Mouse (Mus musculus) right cerebral cortex, adult 18-20 months (tissue): ENCODE results near the gene Cbarp.
"Not testable (repeated sequence)": the region's sequence is repeated elsewhere in the genome, so short reads cannot be mapped to it uniquely, and the experiment has no call there.

ENCODE experiments used
- DNase-seq: peaks from one replicate; pipeline ENCODE4 v3.0.0; 2022; ENCODE audit warnings: mixed read lengths

Cbarp gene

GRCm38 (mm10) chr10:80169651-80170050 is 29.0 kb upstream of the Cbarp start:
- no peak for DNase-seq

- no peak for DNase-seq
Measured at GRCm38 (mm10) chr10:80169070-80169469, 28.4 kb upstream of the Cbarp start.

DNA sequence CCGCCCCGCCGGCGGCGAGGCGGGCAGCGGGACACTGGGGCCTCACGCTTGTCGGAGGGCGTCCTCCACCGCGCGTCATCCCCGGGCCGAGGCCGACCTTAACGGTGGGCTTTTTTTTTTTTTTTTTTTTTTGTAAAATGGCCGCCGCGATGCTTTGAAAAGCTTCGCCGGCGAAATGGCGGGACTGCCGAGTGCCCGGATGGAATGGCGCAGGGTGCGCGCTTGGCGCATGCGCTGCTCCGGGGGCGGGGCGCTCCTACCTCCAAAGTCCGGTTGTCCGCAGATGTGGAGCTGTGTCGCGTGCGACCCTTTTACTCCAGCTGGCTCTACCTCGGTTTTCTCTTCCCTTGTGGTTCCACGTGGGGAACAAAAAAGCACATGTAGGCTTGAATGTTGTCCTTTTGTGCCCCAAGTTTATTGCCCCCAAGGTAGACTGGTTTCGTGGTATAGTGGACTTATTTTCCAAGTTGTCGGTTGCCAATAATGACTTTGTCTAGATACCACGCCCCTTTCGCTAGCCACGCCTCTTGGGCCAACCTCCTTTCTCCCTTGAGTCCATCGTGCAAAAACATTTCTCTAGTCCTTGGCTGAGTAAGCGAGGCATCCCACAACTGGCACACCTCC is 27.5 kb upstream of the Cbarp start:
- peak; percentile 92 for DNase-seq

DNA sequence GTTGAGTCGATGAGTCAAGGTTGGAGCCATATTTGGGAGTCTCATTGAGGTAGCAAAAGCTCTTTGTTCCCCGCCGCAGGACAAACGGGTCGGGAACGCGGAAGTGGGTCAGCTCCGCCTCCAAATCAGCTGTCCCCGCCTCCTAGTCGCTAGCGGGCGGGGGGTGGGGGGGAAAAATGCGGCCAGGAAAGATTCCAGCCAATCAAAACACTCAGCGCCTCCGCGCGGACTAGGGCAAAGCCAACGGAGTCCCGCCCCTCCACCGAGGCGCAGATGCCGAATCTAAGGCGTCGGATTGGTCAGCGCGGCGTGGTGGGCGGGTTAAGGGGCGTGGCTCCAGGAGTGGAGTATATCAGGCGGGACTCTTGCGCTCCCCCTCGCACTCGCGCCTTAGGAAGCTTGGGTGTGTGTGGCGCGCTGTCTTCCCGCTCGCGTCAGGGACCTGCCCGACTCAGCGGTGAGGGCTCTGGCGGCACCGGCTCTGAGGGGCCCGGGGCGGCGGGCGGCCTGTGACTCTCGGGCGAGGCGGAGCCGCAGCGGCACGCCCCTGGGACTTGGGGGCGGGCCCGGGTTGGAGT is 26.9 kb upstream of the Cbarp start:
- peak; percentile 98 for DNase-seq

DNA sequence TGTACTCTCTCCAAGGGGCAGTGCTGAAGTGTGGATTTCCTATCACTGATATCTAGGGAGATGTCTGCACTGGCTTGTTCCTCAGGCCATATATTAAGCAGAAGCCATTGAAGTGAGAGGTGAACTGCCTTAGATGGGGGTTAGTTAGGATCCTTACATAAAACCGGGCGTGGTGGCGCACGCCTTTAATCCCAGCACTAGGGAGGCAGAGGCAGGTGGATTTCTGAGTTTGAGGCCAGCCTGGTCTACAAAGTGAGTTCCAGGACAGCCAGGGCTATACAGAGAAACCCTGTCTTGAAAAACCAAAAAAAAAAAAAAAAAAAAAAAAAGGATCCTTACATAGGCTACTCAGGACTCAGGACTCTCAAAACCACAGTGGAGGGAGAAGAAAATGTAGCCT is 25.5 kb upstream of the Cbarp start:
- DNase-seq: not testable (repeated sequence)

DNA sequence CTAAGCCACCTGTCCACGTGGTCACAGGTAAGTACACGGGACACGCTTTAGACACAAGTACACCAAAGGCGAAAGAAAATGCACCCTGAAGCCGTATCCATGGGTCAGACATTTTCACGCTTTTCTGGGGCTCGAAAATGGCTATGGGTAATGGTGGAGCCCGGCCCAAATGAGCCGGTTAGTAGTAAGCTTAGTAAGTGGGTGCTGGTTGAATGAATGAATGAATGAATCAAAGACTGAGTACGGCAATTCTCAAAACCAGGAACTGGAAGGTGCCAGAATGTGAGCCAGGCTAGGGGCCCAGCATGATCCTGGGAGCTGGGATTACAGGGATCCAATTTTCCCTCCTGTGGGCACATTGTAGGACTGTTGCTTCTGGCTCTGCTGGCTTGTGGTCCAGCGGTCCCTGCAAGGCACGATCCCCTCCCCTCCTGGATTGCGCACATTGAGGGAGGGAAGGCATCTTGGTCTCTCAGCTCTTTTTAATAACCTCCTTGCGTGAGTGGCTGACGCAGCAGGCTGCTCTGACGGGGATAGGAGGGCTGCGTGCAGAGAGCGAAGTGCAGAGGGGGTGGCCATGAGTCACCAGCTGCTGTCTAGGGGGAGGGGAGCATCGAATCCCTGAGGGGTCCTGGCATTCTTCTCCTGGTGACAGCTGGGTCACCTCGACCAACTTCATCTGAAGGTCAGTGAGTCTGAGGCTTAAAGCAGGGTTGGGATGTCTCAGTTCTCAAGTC is 24.9 kb upstream of the Cbarp start, which contains the start of gene Cirbp:
Cirbp (plus strand) TSS at position 594 of the 737 bp plus-strand sequence.
- peak; percentile 88 for DNase-seq

- DNase-seq: peak; percentile 96
Measured at GRCm38 (mm10) chr10:80164998-80165344, 24.3 kb upstream of the Cbarp start.

DNA sequence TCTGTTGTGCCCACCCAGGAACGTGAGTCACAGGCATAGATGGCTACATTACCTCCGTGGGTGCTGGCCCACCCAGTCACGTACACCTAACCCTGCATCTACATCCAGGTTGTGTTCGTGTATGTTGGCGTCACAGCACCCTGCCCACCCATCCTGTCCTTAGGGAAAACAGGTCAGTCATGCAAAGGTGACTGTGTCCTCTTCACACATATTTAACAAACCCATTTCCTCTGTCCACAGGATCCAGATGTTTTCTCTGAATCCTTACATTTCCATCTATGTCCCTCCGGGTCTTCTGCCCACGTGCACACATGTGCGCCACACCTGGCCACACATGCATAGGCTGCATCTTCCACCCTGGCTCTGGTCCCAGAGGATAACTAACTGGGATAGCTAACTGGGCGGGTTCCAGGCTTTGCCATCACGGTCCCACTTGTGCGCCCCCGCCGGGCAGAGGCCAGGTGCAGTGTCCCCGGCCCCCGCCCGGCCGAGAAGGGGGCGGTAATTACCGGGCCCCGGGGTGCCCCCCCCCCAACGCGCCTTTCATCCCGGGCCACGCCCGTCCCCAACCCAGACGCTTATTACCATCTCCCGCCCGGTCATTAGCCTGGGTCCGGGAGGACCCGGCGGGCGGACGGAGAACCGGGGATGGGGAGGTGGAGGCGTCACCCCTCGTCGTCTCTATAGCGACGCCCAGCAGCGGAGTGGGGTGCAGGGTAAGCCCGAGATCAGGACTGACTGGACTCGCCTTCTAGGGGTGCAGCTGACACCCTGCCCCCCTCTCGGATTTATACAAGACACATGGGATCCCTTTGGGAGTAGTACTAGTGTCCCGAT is 23.7 kb upstream of the Cbarp start:
- no peak for DNase-seq

DNA sequence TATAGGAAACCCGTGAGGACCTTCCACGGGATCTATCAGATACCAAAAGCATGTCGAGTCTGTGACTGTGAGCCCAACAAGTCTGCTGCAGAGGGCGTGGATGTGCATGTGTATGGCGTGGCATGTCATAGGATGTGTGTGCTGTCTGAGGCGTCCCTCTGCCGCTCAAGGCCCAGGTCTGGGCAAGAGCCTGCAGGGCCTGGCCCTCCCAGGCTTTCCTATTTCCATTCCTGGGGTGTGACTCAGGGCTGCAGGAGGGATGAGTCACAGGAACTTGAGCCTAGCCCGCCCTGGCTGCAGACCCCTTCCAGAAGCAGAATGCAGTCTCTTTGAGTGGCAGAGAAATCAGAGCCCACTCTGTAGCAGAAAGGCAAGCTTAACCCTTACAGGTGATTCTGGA is 23.1 kb upstream of the Cbarp start:
- peak; percentile 56 for DNase-seq

- no peak for DNase-seq
Measured at GRCm38 (mm10) chr10:80162716-80163299, 22.2 kb upstream of the Cbarp start.

- no peak for DNase-seq
Measured at GRCm38 (mm10) chr10:80162243-80162608, 21.6 kb upstream of the Cbarp start.

DNA sequence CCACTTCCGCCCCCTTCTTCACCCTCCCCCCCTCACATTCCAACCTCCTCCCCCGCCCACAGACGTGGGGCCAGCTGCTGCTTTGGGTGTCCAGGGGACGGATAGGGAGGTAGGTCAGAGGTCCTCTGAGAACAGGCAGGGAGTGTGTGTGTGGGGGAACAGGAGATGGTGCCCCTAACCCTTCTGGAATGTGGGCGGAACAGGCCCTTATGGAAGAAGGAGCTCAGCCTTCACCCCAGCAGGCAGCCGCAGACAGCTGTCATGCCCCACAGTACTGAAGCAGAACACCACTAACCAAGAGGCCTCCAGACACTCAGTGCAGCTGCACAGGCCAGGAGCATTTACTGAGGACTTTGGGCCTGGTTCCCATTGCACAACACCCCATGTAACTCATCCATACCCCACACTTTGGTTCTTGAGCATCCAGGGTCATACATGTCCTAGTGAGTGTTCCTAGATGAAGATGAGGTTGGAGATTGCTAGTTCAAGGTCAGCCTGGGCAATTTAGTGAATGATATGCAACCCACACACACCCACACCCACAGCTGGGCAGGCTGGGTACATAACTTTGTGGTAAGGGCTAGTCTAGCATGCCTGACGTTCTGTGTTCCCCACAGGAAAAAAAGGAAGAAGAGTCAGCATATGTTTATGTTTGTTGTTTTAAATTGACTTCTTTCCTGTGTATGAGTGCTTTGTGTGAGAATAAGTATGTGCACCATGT is 21.0 kb upstream of the Cbarp start:
- DNase-seq: no peak

- DNase-seq: no peak
Measured at GRCm38 (mm10) chr10:80160455-80161371, 20.1 kb upstream of the Cbarp start.

- peak; percentile 99 for DNase-seq
Measured at GRCm38 (mm10) chr10:80159561-80160454, 19.2 kb upstream of the Cbarp start.

GRCm38 (mm10) chr10:80159021-80159560 is 18.5 kb upstream of the Cbarp start:
- DNase-seq: no peak

GRCm38 (mm10) chr10:80158307-80158986 is 17.8 kb upstream of the Cbarp start:
- DNase-seq: peak; percentile 60

- no peak for DNase-seq
Measured at GRCm38 (mm10) chr10:80157141-80157929, 16.7 kb upstream of the Cbarp start.

DNA sequence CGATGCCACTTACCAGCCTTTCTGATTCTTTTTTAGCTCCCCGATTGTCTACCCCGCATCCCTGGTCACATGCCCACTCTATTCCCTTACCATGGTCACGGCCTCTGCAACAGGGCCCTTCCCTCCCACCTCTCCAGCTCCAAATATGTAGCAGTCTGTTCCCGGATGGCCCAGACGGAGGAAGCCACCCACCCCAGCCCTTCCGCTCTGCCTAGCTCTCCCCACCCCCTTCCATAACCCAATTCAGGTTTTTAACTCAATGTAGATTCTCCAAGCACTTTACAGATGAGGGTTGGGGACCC is 16.1 kb upstream of the Cbarp start:
- no peak for DNase-seq
